Mouse (Mus musculus): ENCODE results near the gene Trpm7.

GRCm38 (mm10) chr2:126768194-126768593 is 107.8 kb downstream of the Trpm7 start:
- 0 out of 2 replicates have a peak, but pooled peaks have one; percentile 12 for TF ChIP-seq CTCF (IDR thresholded peaks at IDR 0.05; ENCODE audit: borderline replicate concordance, insufficient read depth, low read length)
- no peak for TF ChIP-seq POLR2A (IDR thresholded peaks at IDR 0.05; ENCODE audit: low read depth, low read length)
